Mouse (Mus musculus) myocyte (in vitro differentiated cells): Measurements from ENCODE around the gene Rab3gap2.
"Not testable (repeated sequence)": the region's sequence is repeated elsewhere in the genome, so short reads cannot be mapped to it uniquely, and the experiment has no call there.

Experiments
- E2F4 ChIP-seq: IDR thresholded peaks from one replicate; pipeline ENCODE4 v1.6.1; 2011; ENCODE audit warnings: mild to moderate bottlenecking, control low read depth, moderate library complexity; ENCODE audit not compliant: insufficient read depth
- MAX ChIP-seq: IDR thresholded peaks from one replicate; pipeline ENCODE4 v1.6.1; 2011; ENCODE audit warnings: low read depth, mild to moderate bottlenecking, control low read depth
- POLR2A ChIP-seq: IDR thresholded peaks from one replicate; pipeline ENCODE4 v1.6.1; 2011; ENCODE audit warnings: low read depth, mild to moderate bottlenecking, control low read depth, moderate library complexity; ENCODE audit not compliant: insufficient read length
- POLR2AphosphoS2 ChIP-seq: IDR thresholded peaks from one replicate; pipeline ENCODE4 v1.6.1; 2011; ENCODE audit warnings: low read depth, control low read depth; ENCODE audit not compliant: insufficient read length
- REST ChIP-seq: IDR thresholded peaks from one replicate; pipeline ENCODE4 v1.6.1; 2011; ENCODE audit warnings: mild to moderate bottlenecking, control low read depth, moderate library complexity; ENCODE audit not compliant: insufficient read depth, insufficient read length
- SRF ChIP-seq: IDR thresholded peaks from one replicate; pipeline ENCODE4 v1.6.1; 2011; ENCODE audit warnings: low read depth; ENCODE audit not compliant: control insufficient read depth, insufficient read length
- TCF12 ChIP-seq: IDR thresholded peaks from one replicate; pipeline ENCODE4 v1.6.1; 2011; ENCODE audit warnings: mild to moderate bottlenecking, control low read depth; ENCODE audit not compliant: poor library complexity, insufficient read depth, severe bottlenecking
- USF1 ChIP-seq: IDR thresholded peaks from one replicate; pipeline ENCODE4 v1.6.1; 2011; ENCODE audit warnings: low read depth, mild to moderate bottlenecking, control low read depth, moderate library complexity

GRCm38 (mm10) chr1:185327754-185328345 lies 123.9 kb downstream of the Rab3gap2 start:
- not testable (repeated sequence) for TF ChIP-seq POLR2A, USF1, POLR2AphosphoS2, TCF12, SRF, MAX, E2F4, REST
